Mouse (Mus musculus) stomach, postnatal 0 days (tissue): ENCODE measurements around the gene Entpd2.

Experiments
- CTCF ChIP-seq: IDR thresholded peaks from 2 replicates; pipeline ENCODE4 v1.5.1; 2016; ENCODE audit warnings: antibody characterized with exemption, low read depth, mild to moderate bottlenecking, moderate library complexity
- EP300 ChIP-seq: optimal IDR thresholded peaks from 2 replicates; pipeline ENCODE3; 2016; ENCODE audit warnings: antibody characterized with exemption

DNA sequence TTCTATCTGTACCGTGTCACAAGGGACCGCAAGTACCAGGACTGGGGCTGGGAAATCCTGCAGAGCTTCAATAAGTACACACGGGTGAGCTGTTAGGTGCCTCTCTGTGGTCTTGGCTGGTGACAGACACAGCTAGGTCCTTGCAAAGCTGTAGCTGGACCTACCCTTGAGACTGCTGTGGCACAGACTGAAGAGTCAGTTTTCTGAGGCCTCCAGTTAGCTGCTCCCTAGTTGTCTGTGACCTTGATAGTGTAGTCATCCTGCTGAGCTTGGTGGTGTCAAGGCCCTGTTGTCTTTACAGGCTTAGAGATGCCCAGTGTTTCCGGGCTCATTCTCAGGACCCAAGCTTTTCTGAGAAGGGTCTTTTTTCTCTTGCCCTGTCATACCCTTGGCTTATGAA is 46.2 kb upstream of the Entpd2 start:
- no peak for TF ChIP-seq CTCF
- no peak for TF ChIP-seq EP300
